Mouse (Mus musculus) embryonic fibroblast, embryonic 13.5 days (primary cell): ENCODE data around the gene Rpl28.

Experiments
- CTCF ChIP-seq: IDR thresholded peaks from 2 replicates; pipeline ENCODE4 v1.5.1; 2011; ENCODE audit warnings: mild to moderate bottlenecking, control low read depth, low read length, moderate library complexity, borderline replicate concordance; ENCODE audit not compliant: insufficient read depth
- POLR2A ChIP-seq: IDR thresholded peaks from 2 replicates; pipeline ENCODE4 v1.6.1; 2011; ENCODE audit warnings: low read depth, mild to moderate bottlenecking, control low read depth, low read length, moderate library complexity

GRCm38 (mm10) chr7:4842634-4843131 lies 50.0 kb downstream of the Rpl28 start:
- no peak for TF ChIP-seq POLR2A
- no peak for TF ChIP-seq CTCF
